Mouse (Mus musculus): ENCODE data around the gene Rbm17.

DNA sequence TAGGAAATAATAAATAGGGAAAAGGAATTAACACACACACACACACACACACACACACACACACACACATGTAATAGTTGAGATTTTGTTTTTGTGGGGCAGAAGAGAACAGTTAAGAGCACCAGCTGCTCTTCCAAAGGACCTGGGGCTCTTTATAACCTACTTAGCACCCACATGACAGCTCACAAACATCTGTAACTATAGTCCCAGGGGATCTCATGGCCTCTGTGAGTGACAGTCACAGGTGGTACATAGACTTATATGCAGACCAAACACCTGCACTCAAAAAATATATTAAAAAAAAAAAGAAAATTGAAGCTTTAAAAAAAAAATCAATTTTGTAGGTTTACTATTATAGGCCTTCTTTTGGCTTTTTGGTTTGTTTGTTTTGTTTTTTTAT lies 958 bp upstream of the Rbm17 start:
- TF ChIP-seq POLR2A (IDR thresholded peaks at IDR 0.05; ENCODE audit: low read depth, low read length): no peak
- no peak for TF ChIP-seq CTCF (IDR thresholded peaks at IDR 0.05; ENCODE audit: extremely low read depth, insufficient read depth, insufficient read length, insufficient replicate concordance)
